Mouse (Mus musculus) urinary bladder, postnatal 0 days (tissue): ENCODE measurements around the gene Ddx47. TPM values are rescaled to one million over a fixed set of nuclear protein-coding genes. Genes with fewer than 3 reads are reported as not detected.

Source experiments
- polyA plus RNA-seq: library from polyadenylated mRNA; unstranded; fragments of >200 nt; fragmentation: Nextera tagmentation; extraction: Ambion mirVana; gene quantifications from 2 replicates; pipeline ENCODE4 v1.2.1, GENCODE M21; 2015

Gene Ddx47
- 52.1 and 58.5 TPM in 2 replicates for polyA plus RNA-seq

DNA sequence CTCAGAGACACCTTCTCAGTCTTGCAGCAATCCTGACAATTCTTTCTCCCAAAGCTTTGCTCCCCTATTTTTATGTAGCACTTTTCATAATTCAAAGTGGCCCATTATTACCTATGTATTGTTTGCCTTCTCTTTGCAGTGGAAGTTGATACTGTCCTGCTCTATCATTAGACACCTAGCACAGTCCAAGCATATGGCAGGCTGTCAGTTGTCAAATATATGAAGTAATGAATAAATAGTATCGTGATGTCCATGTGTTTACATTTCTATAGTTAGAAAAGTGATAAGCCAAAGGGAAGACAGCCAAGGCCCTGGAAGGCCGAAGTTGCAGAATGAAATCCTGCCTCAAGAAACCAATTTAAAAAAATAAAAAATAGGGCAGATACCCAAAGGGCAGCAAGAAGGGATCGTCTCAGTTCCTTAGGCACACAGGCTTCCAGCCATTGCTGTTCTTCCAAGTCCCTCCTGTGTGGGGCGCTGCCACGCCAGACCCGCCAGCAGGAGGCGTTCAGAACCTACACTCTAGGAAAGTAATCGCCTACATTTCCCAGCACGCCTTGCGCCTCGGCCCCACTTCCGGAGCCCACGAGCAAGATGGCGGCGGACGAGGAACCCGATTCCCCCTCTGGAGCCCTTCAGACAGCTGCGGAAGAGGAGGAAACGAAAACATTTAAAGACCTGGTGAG lies at the start of gene Ddx47:
Gene Ddx47 (plus strand): TSS at position 565 of the 686 bp plus-strand sequence.

DNA sequence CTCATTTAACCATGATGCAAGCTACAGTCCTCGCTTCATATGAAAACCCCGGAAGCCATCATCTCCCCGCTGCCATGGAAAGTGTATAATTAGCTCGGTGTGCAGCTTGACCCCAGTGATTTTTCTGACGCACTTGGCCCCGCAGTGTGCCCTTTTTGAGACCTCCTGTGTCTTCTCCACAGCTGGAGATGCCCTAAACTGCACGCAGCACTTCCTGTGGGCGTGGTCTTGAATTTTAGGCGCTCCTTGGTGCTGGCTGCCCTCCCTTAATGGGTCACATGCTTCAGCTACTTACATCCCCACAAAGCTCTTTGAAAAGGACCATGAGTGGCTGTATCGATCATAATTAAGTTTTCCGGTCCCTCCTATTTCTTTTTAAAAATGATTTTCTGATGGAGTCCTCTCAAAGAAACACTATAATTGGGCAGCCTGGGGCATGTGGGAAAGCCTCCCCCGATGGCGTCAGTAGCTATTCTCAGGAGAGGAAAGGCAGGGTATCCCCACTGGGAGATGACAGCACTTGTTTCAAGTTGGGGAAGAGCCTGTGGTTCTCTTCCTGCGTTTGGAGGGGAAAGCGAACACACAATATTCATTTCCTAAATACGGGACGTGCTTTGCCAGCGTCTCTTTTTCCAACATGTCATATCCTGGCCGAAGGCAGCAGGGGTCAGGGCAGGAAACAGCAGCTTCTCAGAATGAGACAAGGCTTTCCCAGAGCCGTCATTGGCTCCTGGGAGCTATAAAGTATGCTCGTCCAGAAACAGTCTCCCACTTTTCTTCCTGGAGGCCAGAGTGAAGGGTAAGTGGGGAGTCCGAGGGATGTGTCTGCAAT lies 30.0 kb upstream of the Ddx47 start, which contains the start of gene Apold1:
Gene Apold1 (plus strand): TSS at position 488 of the 832 bp plus-strand sequence.

DNA sequence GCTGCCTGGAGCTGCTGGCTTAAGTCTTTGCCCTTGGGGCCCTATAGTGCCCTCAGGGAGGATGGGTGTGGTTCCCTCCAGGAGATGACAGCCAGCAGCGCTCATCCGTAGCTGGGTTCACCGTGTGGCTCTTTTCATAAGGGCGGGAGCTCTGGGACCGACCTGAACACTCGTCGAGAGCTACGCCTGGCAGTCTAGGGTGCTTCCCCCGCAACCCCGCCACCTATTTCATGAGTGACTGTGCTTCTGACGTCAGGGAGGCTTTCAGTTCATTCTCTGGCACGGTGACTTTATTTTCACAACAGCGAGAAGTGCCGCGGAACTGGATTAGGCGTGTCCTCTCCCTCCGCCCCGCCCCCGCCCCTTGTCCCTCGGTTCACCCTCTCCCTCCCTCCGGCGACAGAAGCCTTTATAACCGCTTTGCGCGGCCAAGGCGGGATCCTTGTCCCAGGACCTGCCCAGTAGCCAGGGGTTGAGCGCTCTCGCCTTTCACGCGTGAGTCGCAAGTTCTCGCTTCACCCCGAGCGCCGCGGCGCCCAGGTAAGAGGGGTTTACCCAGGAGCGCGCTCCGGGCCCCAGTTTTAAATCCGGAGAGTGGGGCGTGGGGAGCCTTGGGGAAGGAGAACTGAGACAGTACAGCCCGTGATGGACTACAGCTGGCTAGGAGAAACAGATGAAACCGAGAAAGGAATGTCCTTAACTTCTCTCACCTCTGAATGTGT lies 54.0 kb downstream of the Ddx47 start, which contains the start of gene Gprc5a:
Gene Gprc5a (plus strand): TSS at position 416 of the 722 bp plus-strand sequence.

Other genes starting within 250 kb of the Ddx47 start
- gene Dusp16, start 219.0 kb upstream of the Ddx47 start, polyA plus RNA-seq: 10.1 and 10.8 TPM in 2 replicates
- 5.7 and 6.2 TPM in 2 replicates for gene Crebl2, start 181.5 kb upstream of the Ddx47 start, polyA plus RNA-seq
- gene Gpr19, start 113.0 kb upstream of the Ddx47 start, polyA plus RNA-seq: 7.8 and 7.9 TPM in 2 replicates
- gene Cdkn1b, start 91.2 kb upstream of the Ddx47 start, polyA plus RNA-seq: 16.3 and 17.8 TPM in 2 replicates
- 1.3 and 2.0 TPM in 2 replicates for gene Apold1, start 29.9 kb upstream of the Ddx47 start, polyA plus RNA-seq
- 14.7 and 16.3 TPM in 2 replicates for gene Gprc5a, start 54.0 kb downstream of the Ddx47 start, polyA plus RNA-seq
- gene Gprc5d, start 106.7 kb downstream of the Ddx47 start, polyA plus RNA-seq: 0.12 TPM in 1 of 2 replicates, not detected in the other
- 3.9 and 4.3 TPM in 2 replicates for gene Fam234b, start 186.4 kb downstream of the Ddx47 start, polyA plus RNA-seq
- 17.8 and 21.6 TPM in 2 replicates for gene Hebp1, start 186.4 kb downstream of the Ddx47 start, polyA plus RNA-seq
- 0.39 and 0.53 TPM in 2 replicates for gene Gsg1, start 242.7 kb downstream of the Ddx47 start, polyA plus RNA-seq